Mouse (Mus musculus) heart, embryonic 13.5 days (tissue): ENCODE measurements around the gene Foxo3. TPM values are rescaled to one million over a fixed set of nuclear protein-coding genes. Genes with fewer than 3 reads are reported as not detected.

Experiments used
- ATAC-seq: fragments of 200-750 bp; cut with Nextera tagmentation; 2 replicates; pipeline ENCODE4 v1.8.0; 2017; ENCODE audit warnings: moderate TSS enrichment; ENCODE audit not compliant: insufficient number of reproducible peaks, low FRiP score, low TSS enrichment; ENCODE audit errors: extremely low read depth
- H3K27ac ChIP-seq: fragments of 300-500 bp; sonication (generic); replicated peaks from 2 replicates; pipeline ENCODE4 v1.5.1; 2015; ENCODE audit warnings: moderate library complexity, mild to moderate bottlenecking, inconsistent platforms
- H3K27me3 ChIP-seq: fragments of 300-500 bp; sonication (generic); replicated peaks from 2 replicates; pipeline ENCODE4 v1.6.1; 2015; ENCODE audit warnings: mild to moderate bottlenecking, inconsistent platforms
- H3K36me3 ChIP-seq: fragments of 300-500 bp; sonication (generic); 2 replicates; pipeline ENCODE4 v1.6.1; 2015; ENCODE audit warnings: mild to moderate bottlenecking, inconsistent platforms
- H3K4me1 ChIP-seq: fragments of 300-500 bp; sonication (generic); 2 replicates; pipeline ENCODE4 v1.6.1; 2015; ENCODE audit warnings: inconsistent platforms
- H3K4me2 ChIP-seq: fragments of 300-500 bp; sonication (generic); 2 replicates; pipeline ENCODE4 v1.6.1; 2015; ENCODE audit warnings: inconsistent platforms, mild to moderate bottlenecking, moderate library complexity
- H3K4me3 ChIP-seq: fragments of 300-500 bp; sonication (generic); 2 replicates; pipeline ENCODE4 v1.5.1; 2015; ENCODE audit warnings: moderate library complexity, mild to moderate bottlenecking, inconsistent platforms
- H3K9ac ChIP-seq: fragments of 300-500 bp; sonication (generic); 2 replicates; pipeline ENCODE4 v1.6.1; 2015; ENCODE audit warnings: inconsistent platforms, mild to moderate bottlenecking, moderate library complexity
- H3K9me3 ChIP-seq: fragments of 300-500 bp; sonication (generic); 2 replicates; pipeline ENCODE4 v1.6.1; 2016; ENCODE audit warnings: inconsistent platforms
- WGBS: fragments of 180-500 bp; shearing (Covaris S2); methylation state at CpG from one replicate; pipeline ENCODE4 v1.1.7; 2015; ENCODE audit warnings: mixed read lengths; 5-methylcytosine and 5-hydroxymethylcytosine counted together
- polyA plus RNA-seq: library from polyadenylated mRNA; unstranded; fragments of >200 nt; fragmentation: Nextera tagmentation; extraction: Ambion mirVana; gene quantifications from 2 replicates; pipeline ENCODE4 v1.2.1, GENCODE M21; 2015

The Foxo3 gene
- polyA plus RNA-seq, 1 experiment from 2014 or later = 4.4 TPM

GRCm38 (mm10) chr10:42142081-42142480 is 134.5 kb downstream of the Foxo3 start:
- no peak for ATAC-seq
- no peak overlapping the region for H3K4me2 ChIP-seq
- 0 out of 2 replicates have a peak, but pooled peaks cover 7% of the 10 kb centered on the region for H3K4me1 ChIP-seq
- H3K9me3 ChIP-seq = 0 out of 2 replicates have a peak, but pooled peaks cover 5% of the 10 kb centered on the region
- no peaks in the 10 kb centered on the region for H3K36me3 ChIP-seq
- H3K9ac ChIP-seq = no peak overlapping the region
- no peak overlapping the region for H3K27ac ChIP-seq
- H3K27me3 ChIP-seq = no peaks in the 10 kb centered on the region
- 54% methylated on average over 9 of the region's 9 CpGs for WGBS
- no peak overlapping the region for H3K4me3 ChIP-seq

GRCm38 (mm10) chr10:42139749-42140148 is 136.8 kb downstream of the Foxo3 start:
- no peak overlapping the region for H3K4me2 ChIP-seq
- 64% methylated on average over 1 of the region's 1 CpGs for WGBS
- ATAC-seq = no peak

GRCm38 (mm10) chr10:42134759-42135702 is 141.5 kb downstream of the Foxo3 start:
- WGBS = 65% methylated on average over 14 of the region's 14 CpGs
- Histone ChIP-seq H3K27ac (no peak overlapping the region), H3K9me3 (0 out of 2 replicates have a peak, but pooled peaks cover 5% of the 10 kb centered on the region), H3K4me3 (no peak overlapping the region), H3K4me1 (0 out of 2 replicates have a peak, but pooled peaks cover 5% of the 10 kb centered on the region), H3K36me3 (no peaks in the 10 kb centered on the region), H3K4me2 (no peak overlapping the region), H3K9ac (no peak overlapping the region), H3K27me3 (no peaks in the 10 kb centered on the region)
- ATAC-seq = no peak

More at GRCm38 (mm10) chr10:42139749-42140148, 136.8 kb downstream of the Foxo3 start:
- Histone ChIP-seq H3K36me3 (no peaks in the 10 kb centered on the region), H3K27ac (no peak overlapping the region), H3K4me1 (0 out of 2 replicates have a peak, but pooled peaks cover 11% of the 10 kb centered on the region), H3K9me3 (0 out of 2 replicates have a peak, but pooled peaks cover 5% of the 10 kb centered on the region), H3K27me3 (no peaks in the 10 kb centered on the region), H3K4me3 (no peak overlapping the region), H3K9ac (no peak overlapping the region)

Other genes starting within 250 kb of the Foxo3 start
- 11.8 and 12.0 TPM in 2 replicates for gene Afg1l, start 201.8 kb upstream of the Foxo3 start, polyA plus RNA-seq
- gene Snx3, start 225.3 kb upstream of the Foxo3 start, polyA plus RNA-seq = 335 and 371 TPM in 2 replicates